Mouse (Mus musculus) adrenal gland, adult 18-20 months (tissue): ENCODE results near the gene Hcrtr2. TPM values are rescaled to one million over a fixed set of nuclear protein-coding genes. Genes with fewer than 3 reads are reported as not detected.

ENCODE experiments used
- DNase-seq, 2 experiments: peaks; one replicate each; pipeline ENCODE4 v3.0.0; 2021 to 2022; ENCODE audit warnings: low spot score in 2 of 2
- total RNA-seq, 2 experiments: library from RNA; stranded (reverse); gene quantifications; 1 replicate in 1 of 2; 2 replicates in 1 of 2; pipeline ENCODE4 v1.2.3; 2021

Hcrtr2 gene
- total RNA-seq, 2 experiments from 2014 or later, result 0.10 TPM; not detected in 1

DNA sequence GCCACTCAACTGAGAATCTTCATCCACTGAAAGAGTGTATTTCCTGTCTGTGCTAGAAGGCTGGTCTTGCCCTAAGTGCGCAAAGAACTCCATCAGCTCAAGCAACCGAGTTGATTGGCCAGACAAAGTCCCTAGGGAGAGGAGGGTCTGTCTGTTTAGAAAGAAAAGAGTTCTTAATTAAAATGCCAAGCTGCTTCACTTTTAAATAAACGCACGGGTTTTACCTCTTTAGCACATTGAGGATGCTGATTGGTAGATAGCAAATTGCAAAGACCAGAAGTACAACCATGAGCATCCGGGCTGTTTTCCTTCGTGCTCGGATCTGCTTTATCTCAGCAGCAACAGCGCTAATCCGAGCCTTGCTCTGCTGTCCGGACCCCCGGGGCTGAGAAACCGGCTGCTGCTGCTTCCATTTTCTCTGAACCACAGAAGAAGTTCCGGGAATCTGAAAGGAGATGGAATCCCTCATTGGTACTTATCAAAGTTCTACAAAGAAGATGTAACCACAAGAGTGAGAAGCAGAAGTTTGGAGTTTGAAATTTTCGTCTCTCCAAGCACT lies 87.6 kb downstream of the Hcrtr2 start:
- DNase-seq, result peak in 1 of 2 experiments; percentile 4

DNA sequence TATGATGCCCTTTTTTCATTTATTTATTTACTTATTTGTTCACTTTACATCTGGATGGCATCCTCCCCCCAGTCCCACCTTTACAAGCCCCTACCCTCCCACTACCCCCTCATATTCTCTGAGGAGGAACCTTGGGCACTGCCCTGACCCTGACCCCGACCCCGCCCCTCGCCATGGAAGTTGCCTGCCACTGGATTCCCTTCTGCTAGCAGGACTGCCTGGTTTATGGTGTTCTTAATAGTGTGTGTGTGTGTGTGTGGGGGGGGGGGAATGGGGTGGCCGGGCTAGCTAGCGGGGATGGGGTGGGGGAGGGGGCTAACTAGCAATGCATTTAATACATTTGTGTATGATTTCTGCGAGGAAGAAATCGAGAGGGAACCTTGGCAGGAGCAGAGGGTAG lies 88.8 kb downstream of the Hcrtr2 start:
- DNase-seq, result no peak

DNA sequence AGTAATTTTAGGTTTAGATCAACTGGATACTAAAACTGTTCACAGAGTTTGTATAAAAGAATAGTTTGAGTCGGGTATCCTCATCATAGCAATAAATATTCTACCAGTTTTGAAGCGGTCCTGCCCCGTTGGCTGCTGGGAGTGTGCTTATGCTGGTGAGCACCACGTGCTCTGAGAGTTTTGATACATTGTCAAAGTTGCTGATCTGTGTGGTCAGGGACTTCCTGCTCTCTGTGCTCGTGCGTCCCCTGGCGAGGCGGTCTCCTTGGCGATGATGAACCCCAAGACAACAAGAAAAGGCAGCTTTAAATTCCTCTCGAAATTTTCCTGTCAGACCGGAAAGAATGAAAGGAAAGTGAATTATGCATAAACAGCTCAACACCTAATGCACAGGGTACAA lies 93.3 kb downstream of the Hcrtr2 start:
- DNase-seq, result no peak

DNA sequence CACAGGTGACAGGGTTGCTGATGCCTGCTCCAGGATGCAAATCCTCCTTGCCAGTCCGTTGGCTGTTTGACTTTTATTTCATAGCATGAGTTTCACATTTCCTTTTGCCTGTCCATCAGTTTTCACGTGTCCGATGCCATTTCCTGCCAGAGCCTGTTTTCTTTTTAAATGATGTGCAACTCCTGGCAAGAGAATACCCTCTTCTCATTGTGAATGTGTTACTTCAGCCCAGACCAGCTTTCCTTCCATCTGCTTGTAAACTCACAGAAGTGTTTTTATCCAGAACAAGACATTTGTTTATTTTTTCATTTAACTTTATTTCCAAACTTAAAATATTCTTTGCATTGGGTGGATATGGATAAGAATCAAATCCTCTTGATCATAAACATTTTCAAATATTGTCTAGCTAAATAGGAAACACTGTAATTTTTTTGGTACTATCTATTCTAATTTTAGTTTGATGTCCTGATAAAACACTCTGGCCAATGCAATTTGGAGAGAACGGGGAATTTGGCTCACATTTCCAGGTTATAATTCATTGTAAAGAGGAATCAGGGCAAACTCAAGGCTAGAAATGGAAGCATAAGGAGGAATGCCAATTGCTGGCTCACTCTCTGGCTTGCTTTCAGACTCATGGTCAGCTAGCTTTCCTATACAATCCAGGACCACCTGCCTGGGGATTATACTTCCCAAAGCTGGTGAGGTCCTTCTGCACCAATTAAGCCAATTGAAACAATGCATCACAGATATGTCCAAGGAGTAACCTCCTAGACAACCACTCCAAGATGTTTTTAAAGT lies 106.3 kb downstream of the Hcrtr2 start:
- DNase-seq, result no peak

DNA sequence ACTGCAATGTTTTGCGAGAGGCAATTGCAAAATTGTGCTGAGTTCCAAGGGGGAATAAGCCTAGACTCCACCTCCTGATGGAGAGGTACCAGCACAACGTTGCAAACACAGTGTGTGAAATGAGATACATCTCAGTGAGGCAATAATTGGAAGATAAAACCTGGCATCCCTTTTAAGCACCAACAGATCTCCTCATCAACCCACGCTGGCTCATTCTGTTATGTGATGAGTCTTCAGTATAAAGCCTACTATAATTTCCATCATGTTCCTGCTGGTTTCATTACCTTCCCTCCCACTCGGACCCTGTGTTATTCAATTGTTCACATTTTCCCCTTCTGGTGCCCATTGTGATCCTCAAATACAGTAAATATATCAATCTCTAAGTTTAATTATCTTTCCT lies 109.0 kb downstream of the Hcrtr2 start:
- no peak for DNase-seq

DNA sequence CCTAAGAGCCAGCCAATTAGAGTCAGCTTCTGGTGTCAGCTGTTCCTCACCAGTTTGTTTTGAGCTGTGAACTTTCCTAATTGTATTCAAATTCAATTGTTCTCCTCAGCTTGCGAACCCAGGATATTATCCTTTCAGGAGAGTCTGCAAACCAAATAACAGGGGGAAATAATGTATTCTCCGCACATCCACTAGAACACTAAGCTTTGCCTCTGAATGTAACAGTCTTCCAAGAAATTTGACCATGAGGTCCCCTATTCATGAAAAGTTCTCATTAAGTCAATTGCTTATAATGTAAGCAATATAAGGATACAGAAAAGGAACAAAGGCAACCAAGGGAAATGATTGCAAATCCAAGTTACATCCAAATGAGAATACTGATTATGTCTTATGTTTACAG lies 110.1 kb downstream of the Hcrtr2 start, which contains the start of gene Gfral:
Gfral (minus strand) TSS at position 101 of the 400 bp plus-strand sequence.
- DNase-seq, result no peak

DNA sequence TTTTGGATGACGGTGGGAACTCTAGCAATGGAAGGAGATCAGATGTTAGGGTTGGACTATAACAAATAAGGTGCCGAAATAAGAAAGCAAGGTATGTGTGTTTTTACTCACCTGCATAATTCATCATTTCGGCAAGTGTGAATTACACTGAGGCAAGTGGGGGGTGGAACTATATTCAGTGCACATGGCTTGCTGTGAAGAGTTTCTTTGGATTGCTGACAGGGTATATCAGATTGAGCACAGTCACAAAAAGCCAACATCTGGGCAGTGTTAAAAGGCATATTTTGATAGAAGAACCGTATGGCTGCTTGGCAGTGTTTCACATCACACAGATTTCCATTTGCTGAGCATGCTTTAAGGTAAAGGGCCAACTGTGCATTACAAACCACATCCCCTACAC lies 126.7 kb downstream of the Hcrtr2 start:
- no peak for DNase-seq

DNA sequence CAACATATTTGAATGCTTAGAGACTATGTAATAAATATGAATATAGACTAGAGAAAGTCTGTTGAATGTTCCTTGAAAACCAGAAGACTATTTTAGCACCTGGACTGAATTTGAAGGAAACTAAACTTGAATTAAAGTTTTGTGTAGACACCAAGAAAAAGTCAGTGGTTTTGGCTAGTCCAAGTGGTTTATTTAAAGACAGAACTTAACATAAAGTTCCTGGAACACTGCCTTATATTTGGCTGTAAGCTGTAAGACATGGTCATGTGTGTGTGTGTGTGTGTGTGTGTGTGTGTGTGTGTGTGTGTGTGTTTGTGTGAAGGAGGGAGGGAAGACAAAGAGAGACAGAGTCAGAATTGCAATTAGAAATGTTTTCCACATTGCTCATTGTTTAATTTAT lies 144.4 kb downstream of the Hcrtr2 start:
- DNase-seq, result no peak

Other genes with a start within 250 kb of the Hcrtr2 start
- gene Gfral, start 110.2 kb downstream of the Hcrtr2 start, total RNA-seq, result not detected
- under 1 TPM; 0.19 to 0.40 TPM for gene Fam83b, start 243.3 kb upstream of the Hcrtr2 start, total RNA-seq